Mouse (Mus musculus) T-helper 1 cell (primary cell): ENCODE measurements around the gene Bahcc1.

Experiments used
- in situ Hi-C: fragments of 300-600 bp; cut with MboI, MseI; formaldehyde crosslinking; loops from one replicate; pipeline ENCODE4 v1.15.1; 2025; ENCODE audit warnings: high pct_unique_total_duplicates

Gene Bahcc1

GRCm38 (mm10) chr11:120296305-120297144 lies 63.8 kb downstream of the Bahcc1 start:
- in situ Hi-C loops: no loop called here

GRCm38 (mm10) chr11:120297767-120298166 lies 65.0 kb downstream of the Bahcc1 start:
- in situ Hi-C loops: no loop called here

GRCm38 (mm10) chr11:120298441-120299141 lies 65.8 kb downstream of the Bahcc1 start:
- in situ Hi-C loops: no loop called here

GRCm38 (mm10) chr11:120299484-120299883 lies 66.7 kb downstream of the Bahcc1 start:
- in situ Hi-C loops: no loop called here

- in situ Hi-C loops: no loop called here
These were observed 70.4 kb downstream of the Bahcc1 start for GRCm38 (mm10) chr11:120303119-120303518.

- in situ Hi-C loops: no loop called here
These were observed 71.0 kb downstream of the Bahcc1 start for GRCm38 (mm10) chr11:120303559-120304349.

GRCm38 (mm10) chr11:120304350-120304694 lies 71.6 kb downstream of the Bahcc1 start:
- in situ Hi-C loops: no loop called here

GRCm38 (mm10) chr11:120304886-120305534 lies 72.3 kb downstream of the Bahcc1 start:
- in situ Hi-C loops: no loop called here

GRCm38 (mm10) chr11:120305535-120306365 lies 73.0 kb downstream of the Bahcc1 start:
- in situ Hi-C loops: no loop called here

- in situ Hi-C loops: no loop called here
These were observed 73.8 kb downstream of the Bahcc1 start for GRCm38 (mm10) chr11:120306366-120307131.

GRCm38 (mm10) chr11:120307132-120307413 lies 74.3 kb downstream of the Bahcc1 start:
- in situ Hi-C loops: no loop called here

DNA sequence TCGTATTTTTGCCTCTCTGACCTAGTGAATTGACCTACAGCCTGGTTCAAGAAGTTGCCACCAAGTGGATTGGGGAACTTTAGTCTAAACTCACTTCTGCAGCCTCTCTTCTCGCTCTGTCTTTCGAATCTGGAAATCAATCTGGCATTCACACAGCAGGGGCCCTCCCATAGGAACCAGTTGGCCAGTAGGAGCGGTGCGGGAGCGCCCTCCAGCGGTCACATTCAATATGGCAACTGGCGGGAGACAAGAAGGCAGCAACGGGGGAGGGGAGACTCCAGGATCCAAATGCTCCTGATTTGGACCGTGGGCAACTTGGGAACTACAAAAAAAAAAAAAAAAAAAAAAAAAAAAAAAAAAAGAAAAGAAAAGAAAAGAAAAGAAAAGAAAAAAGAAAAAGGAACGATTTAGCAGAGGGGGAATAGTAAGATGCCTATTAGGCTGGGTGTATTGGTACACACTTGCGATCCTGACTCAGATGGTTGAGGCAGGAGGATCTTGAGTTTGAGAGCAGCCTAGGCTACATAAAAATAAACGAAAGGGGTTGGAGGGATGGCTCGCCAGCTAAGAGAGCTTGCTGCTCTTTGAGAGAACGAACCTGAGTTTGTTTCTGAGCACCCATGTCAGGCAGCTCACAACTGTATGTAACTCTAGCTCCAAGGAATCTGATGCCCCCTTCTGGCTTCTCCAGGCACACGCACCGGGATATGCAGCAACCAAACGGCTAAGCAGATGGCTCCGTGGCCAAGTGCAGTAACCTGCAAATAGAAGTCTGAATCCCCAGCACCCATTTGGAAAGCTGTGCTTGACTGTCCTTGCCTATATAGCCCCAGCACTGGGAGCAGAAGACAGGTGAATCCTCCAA lies 75.1 kb downstream of the Bahcc1 start:
- in situ Hi-C loops: no loop called here

GRCm38 (mm10) chr11:120308441-120309320 lies 75.9 kb downstream of the Bahcc1 start:
- in situ Hi-C loops: no loop called here

DNA sequence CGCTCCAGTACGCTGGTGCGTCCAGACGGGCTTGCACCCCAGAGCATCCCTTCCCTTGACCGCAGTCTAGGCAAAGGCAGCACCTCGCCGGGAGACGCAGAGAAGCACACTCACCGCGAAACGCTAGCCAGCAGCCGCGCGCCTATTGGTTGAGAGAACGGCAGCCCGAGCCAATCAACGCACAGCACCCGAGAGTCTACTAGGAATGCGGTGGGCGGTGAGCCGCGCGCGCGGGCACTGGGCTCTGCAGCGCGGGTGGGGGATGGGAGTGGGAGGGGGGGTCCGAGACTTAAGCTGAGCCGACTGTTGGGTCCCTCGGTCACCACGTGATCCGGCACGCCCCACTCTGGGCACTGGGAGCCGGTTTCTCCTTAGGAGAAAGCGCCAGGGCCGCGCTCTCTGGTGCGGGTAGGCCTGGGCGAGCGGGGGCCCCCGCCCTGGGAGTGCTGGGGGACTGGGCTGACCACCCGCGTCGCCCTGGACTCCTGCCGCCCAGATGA lies 78.1 kb downstream of the Bahcc1 start:
- in situ Hi-C loops: loop anchor here (5.0 kb wide), 1 partner anchor 41 kb away; no protein-coding TSS in a partner anchor

DNA sequence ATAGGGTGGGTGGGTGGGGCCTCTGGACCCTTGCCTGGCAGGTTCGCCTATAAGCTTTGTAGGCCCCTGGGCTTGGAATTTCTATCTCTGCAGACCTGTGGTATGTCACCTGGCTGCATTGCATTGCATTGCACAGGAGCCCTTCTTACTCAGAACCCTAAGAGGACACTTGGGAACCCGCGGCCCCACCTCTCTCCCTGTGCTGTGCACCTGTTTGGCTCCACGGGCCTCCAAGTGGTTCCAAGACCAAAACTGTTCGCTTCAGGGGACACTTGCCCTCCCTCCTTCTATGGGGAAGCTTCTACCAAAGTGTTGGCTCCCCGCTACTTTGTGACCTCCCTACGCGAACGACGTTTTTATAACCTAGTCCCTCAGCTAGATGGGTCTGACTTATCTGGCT lies 78.8 kb downstream of the Bahcc1 start:
- in situ Hi-C loops: loop anchor here (5.0 kb wide), 1 partner anchor 41 kb away; no protein-coding TSS in a partner anchor

DNA sequence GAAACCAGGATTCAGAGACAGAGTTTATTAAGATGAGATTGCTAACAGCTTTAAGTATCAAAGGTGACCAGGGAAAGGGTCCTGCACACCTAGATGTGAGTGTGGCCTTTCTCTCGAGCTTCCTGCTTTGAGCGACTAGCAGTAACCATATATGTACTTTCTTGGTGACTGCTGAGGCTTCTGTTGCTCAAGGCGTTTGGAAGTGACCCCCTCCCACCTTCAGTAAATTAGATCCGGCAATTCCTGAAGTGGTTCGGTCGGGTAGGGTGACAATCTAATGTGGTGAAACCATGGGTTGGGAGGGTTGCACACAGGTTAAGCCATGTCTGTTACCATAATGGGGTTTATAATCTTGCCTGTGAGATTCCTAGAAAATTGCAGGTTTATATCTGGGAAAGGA lies 79.3 kb downstream of the Bahcc1 start:
- in situ Hi-C loops: loop anchor here (5.0 kb wide), 1 partner anchor 40 kb away; no protein-coding TSS in a partner anchor

- in situ Hi-C loops: loop anchor here (5.0 kb wide), 1 partner anchor 38 kb away; no protein-coding TSS in a partner anchor
These were observed 81.3 kb downstream of the Bahcc1 start for GRCm38 (mm10) chr11:120313906-120314685.
